Mouse (Mus musculus) frontal cortex, postnatal 36 days (tissue): ENCODE measurements around the gene Zfp938.
A peak's percentile ranks its signal among the peaks of the same experiment; 100 is the strongest.

ENCODE experiments used
- DNase-seq, 2 experiments: peaks; one replicate each; pipeline ENCODE4 v3.0.0; 2022; ENCODE audit warnings: low spot score in 2 of 2

Gene Zfp938

GRCm38 (mm10) chr10:82240742-82241400 lies at the start of gene Zfp938:
TSS of gene Zfp938 (minus strand) at chr10:82241280.
- peak; percentile 81 to 88 for DNase-seq

GRCm38 (mm10) chr10:82257331-82257730 lies 16.3 kb upstream of the Zfp938 start:
- no peak for DNase-seq

GRCm38 (mm10) chr10:82245021-82245420 lies 3.9 kb upstream of the Zfp938 start:
- no peak for DNase-seq

- no peak for DNase-seq
Measured at GRCm38 (mm10) chr10:82241401-82241788, 315 bp upstream of the Zfp938 start.

GRCm38 (mm10) chr10:82178257-82179064 lies 62.6 kb downstream of the Zfp938 start:
- DNase-seq, result peak; percentile 84 to 90
